Mouse (Mus musculus) ES-E14 (cell line): ENCODE data around the gene Ctnnd2.

Experiments
- HCFC1 ChIP-seq: IDR thresholded peaks from 2 replicates; pipeline ENCODE4 v1.6.1; 2012; ENCODE audit warnings: low read length, inconsistent platforms, borderline replicate concordance; ENCODE audit not compliant: insufficient read depth
- MAFK ChIP-seq: IDR thresholded peaks from 2 replicates; pipeline ENCODE4 v1.6.1; 2014; ENCODE audit warnings: mild to moderate bottlenecking, low read depth, low read length, inconsistent platforms; ENCODE audit not compliant: insufficient read depth

GRCm38 (mm10) chr15:30466950-30467543, 294.7 kb downstream of the Ctnnd2 start:
- TF ChIP-seq HCFC1 (no peak), MAFK (no peak)
